Mouse (Mus musculus) liver, adult 2 months (tissue): ENCODE measurements around the gene Rlf.

ENCODE experiments used
- CTCF ChIP-seq: fragments of 200-500 bp; IDR thresholded peaks from 2 replicates; pipeline ENCODE4 v1.5.1; 2011; ENCODE audit warnings: low read depth, low read length, control low read depth
- POLR2A ChIP-seq: fragments of 200-500 bp; IDR thresholded peaks from 2 replicates; pipeline ENCODE4 v1.6.1; 2011; ENCODE audit warnings: low read length, control low read depth; ENCODE audit not compliant: insufficient read depth; ENCODE audit errors: extremely low read depth

DNA sequence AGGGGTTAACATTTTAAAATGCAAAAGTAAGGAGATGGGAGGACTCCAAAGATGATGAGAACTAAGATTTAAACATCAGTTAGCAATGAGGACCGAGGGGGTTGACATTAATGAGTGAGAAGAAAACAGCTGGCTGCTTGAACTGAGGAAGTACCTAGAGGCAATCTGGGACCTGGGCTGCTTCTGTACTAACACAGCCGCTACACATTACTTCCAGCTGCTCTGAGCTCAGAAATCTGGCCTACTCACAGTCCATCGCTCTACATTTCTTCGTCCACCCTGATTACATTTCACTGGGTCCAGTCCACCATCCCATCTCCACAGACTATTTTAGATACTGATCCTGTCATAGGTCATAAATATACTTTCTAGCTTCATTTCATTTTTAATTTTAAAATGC lies 17.0 kb downstream of the Rlf start:
- no peak for TF ChIP-seq CTCF
- TF ChIP-seq POLR2A, result no peak
